Mouse (Mus musculus) ES-E14 (cell line): ENCODE measurements around the gene Gucy2e. TPM values are rescaled to one million over a fixed set of nuclear protein-coding genes. Genes with fewer than 3 reads are reported as not detected.

Experiments used
- DNase-seq: peaks from one replicate; pipeline ENCODE4 v3.0.0-alpha.2; 2013; ENCODE audit warnings: low read depth, low spot score
- H3K27ac ChIP-seq: 2 replicates; pipeline ENCODE4 v1.5.1; 2012; ENCODE audit warnings: low read depth, mild to moderate bottlenecking, low read length, moderate library complexity, mixed read lengths; ENCODE audit not compliant: poor library complexity, insufficient read depth, severe bottlenecking
- H3K36me3 ChIP-seq: 2 replicates; pipeline ENCODE4 v1.6.1; 2012; ENCODE audit warnings: mild to moderate bottlenecking, low read length, moderate library complexity, mixed read lengths; ENCODE audit not compliant: control insufficient read depth, poor library complexity, insufficient read depth, severe bottlenecking
- H3K4me1 ChIP-seq, 2 experiments: fragments of 150-350 bp in 1 of 2; sonication (generic) in 1 of 2; 2 replicates each; pipeline ENCODE4 v1.6.1; 2012; ENCODE audit warnings: low read length in 2 of 2, mild to moderate bottlenecking in 1 of 2, mixed read lengths in 1 of 2; ENCODE audit not compliant: control insufficient read depth in 2 of 2, insufficient read depth in 2 of 2, poor library complexity in 1 of 2
- H3K4me3 ChIP-seq, 2 experiments: fragments of 150-350 bp in 1 of 2; sonication (generic) in 1 of 2; 2 replicates each; pipeline ENCODE4 v1.5.1; 2012; ENCODE audit warnings: low read length in 2 of 2, low read depth in 1 of 2, mild to moderate bottlenecking in 1 of 2, mixed read lengths in 1 of 2; ENCODE audit not compliant: insufficient read depth in 1 of 2, poor library complexity in 1 of 2, severe bottlenecking in 1 of 2
- H3K9ac ChIP-seq: 2 replicates; pipeline ENCODE4 v1.6.1; 2012; ENCODE audit warnings: low read depth, mild to moderate bottlenecking, low read length, mixed read lengths; ENCODE audit not compliant: poor library complexity, insufficient read depth, severe bottlenecking
- H3K9me3 ChIP-seq: fragments of 150-350 bp; sonication (generic); 2 replicates; pipeline ENCODE4 v1.6.1; 2012; ENCODE audit warnings: low read depth, mild to moderate bottlenecking, low read length; ENCODE audit not compliant: control insufficient read depth, insufficient read depth
- CHD2 ChIP-seq: IDR thresholded peaks from 2 replicates; pipeline ENCODE4 v1.6.1; 2014; ENCODE audit warnings: mild to moderate bottlenecking, low read depth, low read length, inconsistent platforms
- HCFC1 ChIP-seq: IDR thresholded peaks from 2 replicates; pipeline ENCODE4 v1.6.1; 2012; ENCODE audit warnings: low read length, inconsistent platforms, borderline replicate concordance; ENCODE audit not compliant: insufficient read depth
- MAFK ChIP-seq: IDR thresholded peaks from 2 replicates; pipeline ENCODE4 v1.6.1; 2014; ENCODE audit warnings: mild to moderate bottlenecking, low read depth, low read length, inconsistent platforms; ENCODE audit not compliant: insufficient read depth
- ZC3H11A ChIP-seq: IDR thresholded peaks from 2 replicates; pipeline ENCODE4 v1.6.1; 2012; ENCODE audit warnings: low read depth, mild to moderate bottlenecking, inconsistent platforms, low read length, borderline replicate concordance
- ZNF384 ChIP-seq: IDR thresholded peaks from 2 replicates; pipeline ENCODE4 v1.6.1; 2012; ENCODE audit warnings: low read depth, low read length, inconsistent platforms
- in situ Hi-C, 2 experiments: fragments of 600-800 bp; cut with MboI; formaldehyde crosslinking; loops; one replicate each; pipeline ENCODE4 v1.15.1; 2025; ENCODE audit warnings: low sequenced_read_pairs in 2 of 2, inconsistent platforms in 1 of 2; ENCODE audit not compliant: unreplicated experiment in 2 of 2
- total RNA-seq: library from RNA; depleted of rRNA; stranded (reverse); fragments of 300-350 nt; gene quantifications from 2 replicates; pipeline ENCODE4 v1.2.3, GENCODE M21; 2012

Gene Gucy2e
- total RNA-seq, 1 experiment, result 0.09 TPM

DNA sequence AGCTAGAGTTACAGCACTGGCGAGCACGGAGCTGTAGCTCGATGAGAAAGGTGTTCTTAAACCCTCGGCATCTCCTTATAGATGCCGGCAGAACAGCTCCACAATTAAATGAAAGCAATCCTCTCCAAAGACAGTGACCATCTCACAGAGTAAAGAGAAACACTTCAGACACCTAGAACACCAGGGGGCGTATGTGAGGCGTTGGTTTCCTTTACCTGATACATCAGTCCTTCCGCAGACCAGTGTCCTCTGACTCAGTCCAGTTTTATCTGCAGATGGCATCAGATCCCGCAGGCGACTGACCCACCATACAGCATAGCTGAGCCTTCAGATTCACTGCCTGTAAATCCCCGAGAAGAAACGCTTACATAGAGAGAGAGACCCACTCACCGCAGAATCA, 32.7 kb upstream of the Gucy2e start:
- H3K9ac ChIP-seq, result no peak overlapping the region

GRCm38 (mm10) chr11:69268100-69268499, 31.3 kb upstream of the Gucy2e start:
- DNase-seq, result no peak
- in situ Hi-C loops, result loop anchor here (5.0 to 10.0 kb wide), 3 partner anchors 114 to 247 kb away; no protein-coding TSS in a partner anchor
- Histone ChIP-seq H3K4me1 (no peaks in the 10 kb centered on the region), H3K9me3 (no peaks in the 10 kb centered on the region), H3K4me3 (no peak overlapping the region), H3K36me3 (no peaks in the 10 kb centered on the region), H3K27ac (no peak overlapping the region), H3K9ac (no peak overlapping the region)
- no peak for TF ChIP-seq CHD2
- no peak for TF ChIP-seq HCFC1
- no peak for TF ChIP-seq ZNF384
- TF ChIP-seq ZC3H11A, result no peak
- TF ChIP-seq MAFK, result no peak

More for the DNA sequence above, 32.7 kb upstream of the Gucy2e start:
- H3K4me3 ChIP-seq, result no peak overlapping the region
- H3K36me3 ChIP-seq, result no peaks in the 10 kb centered on the region
- peak; percentile 62 for DNase-seq
- no peaks in the 10 kb centered on the region for H3K4me1 ChIP-seq
- no peak overlapping the region for H3K27ac ChIP-seq
- TF ChIP-seq CHD2, result no peak
- TF ChIP-seq MAFK, result no peak
- TF ChIP-seq ZC3H11A, result peak; percentile 35; the same call in 1 of the 2 replicates
- H3K9me3 ChIP-seq, result no peaks in the 10 kb centered on the region
- in situ Hi-C loops, result loop anchor here (5.0 to 10.0 kb wide), 3 partner anchors 113 to 245 kb away; no protein-coding TSS in a partner anchor

- peak; percentile 57 for DNase-seq
- Histone ChIP-seq H3K36me3 (no peaks in the 10 kb centered on the region), H3K9me3 (no peaks in the 10 kb centered on the region), H3K9ac (no peak overlapping the region), H3K4me3 (0 out of 4 replicates have a peak overlapping the region, but pooled peaks of 1 of the 2 experiments have one; percentile 3), H3K27ac (no peak overlapping the region), H3K4me1 (no peaks in the 10 kb centered on the region)
- TF ChIP-seq ZC3H11A (peak; percentile 71; the same call in 1 of the 2 replicates), ZNF384 (no peak)
- in situ Hi-C loops, result loop anchor here (5.0 to 10.0 kb wide), 3 partner anchors 115 to 247 kb away; no protein-coding TSS in a partner anchor
These were observed 30.5 kb upstream of the Gucy2e start for GRCm38 (mm10) chr11:69267341-69267740.

DNA sequence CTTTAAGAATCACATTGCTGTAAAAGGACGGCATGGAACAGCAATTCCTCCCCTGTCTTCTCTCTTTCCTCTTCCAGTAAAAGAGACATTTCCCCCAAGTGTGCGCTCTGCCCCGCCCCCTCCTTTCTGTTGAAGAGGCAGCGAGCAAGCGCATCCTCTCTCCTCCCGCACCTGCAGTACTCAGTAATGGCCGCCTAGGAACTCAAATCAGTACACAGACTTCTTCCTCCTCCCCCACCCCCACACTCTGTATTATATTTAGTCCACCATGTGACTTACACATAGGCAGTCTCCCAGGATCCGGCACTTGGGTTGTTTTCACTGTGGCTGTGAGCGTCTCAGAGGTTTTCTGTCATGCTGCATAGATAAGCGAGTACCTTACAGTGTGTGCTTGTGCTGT, 29.4 kb upstream of the Gucy2e start:
- no peak overlapping the region for H3K9ac ChIP-seq
- TF ChIP-seq MAFK (no peak), ZNF384 (no peak), CHD2 (no peak)
- H3K27ac ChIP-seq, result no peak overlapping the region
- no peaks in the 10 kb centered on the region for H3K9me3 ChIP-seq
- no peaks in the 10 kb centered on the region for H3K36me3 ChIP-seq
- no peaks in the 10 kb centered on the region for H3K4me1 ChIP-seq
- no peak overlapping the region for H3K4me3 ChIP-seq
- in situ Hi-C loops, result loop anchor here (5.0 to 10.0 kb wide), 3 partner anchors 116 to 249 kb away; no protein-coding TSS in a partner anchor
- no peak for DNase-seq

DNA sequence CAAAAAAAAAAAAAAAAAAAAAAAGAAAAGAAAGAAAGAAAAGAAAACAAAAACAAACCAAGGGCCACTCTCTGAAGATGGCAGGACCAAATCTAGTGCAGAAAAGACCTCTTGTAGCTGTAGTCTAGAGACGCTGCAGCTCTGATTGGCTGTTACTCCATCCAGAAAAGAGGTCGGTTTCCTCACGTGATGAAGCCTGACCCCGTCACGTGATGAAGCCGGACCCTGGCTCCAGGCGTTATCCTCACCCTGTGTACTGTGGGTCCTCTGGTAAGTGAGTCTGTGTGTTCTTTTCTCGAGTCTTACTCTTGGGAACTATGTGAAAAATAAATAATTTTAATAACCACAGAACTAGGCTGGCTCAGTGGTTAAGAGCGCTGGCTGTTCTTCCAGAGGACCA, 28.6 kb upstream of the Gucy2e start:
- Histone ChIP-seq H3K4me1 (no peaks in the 10 kb centered on the region), H3K36me3 (no peaks in the 10 kb centered on the region), H3K27ac (no peak overlapping the region), H3K9ac (no peak overlapping the region), H3K9me3 (no peaks in the 10 kb centered on the region), H3K4me3 (peak overlapping the region in 1 of 2 experiments; percentile 14; a peak in 1 of 4 replicates)
- TF ChIP-seq ZC3H11A, result no peak
- in situ Hi-C loops, result loop anchor here (5.0 to 10.0 kb wide), 3 partner anchors 117 to 249 kb away; no protein-coding TSS in a partner anchor
- DNase-seq, result no peak
